Mouse (Mus musculus): ENCODE data around the gene Cdipt. TPM values are rescaled to one million over a fixed set of nuclear protein-coding genes. Genes with fewer than 3 reads are reported as not detected.

The Cdipt gene
- polyA plus RNA-seq, 1 experiment from 2014 or later: 93.5 TPM

GRCm38 (mm10) chr7:126951741-126952140 lies 24.0 kb upstream of the Cdipt start:
- Histone ChIP-seq H3K27me3 (peaks cover 41% of the 10 kb centered on the region), H3K4me1 (peaks cover 37% of the 10 kb centered on the region), H3K4me2 (replicated peaks) (peak overlapping the region; percentile 97), H3K4me3 (peak overlapping the region; percentile 47), H3K27ac (0 out of 2 replicates have a peak overlapping the region, but pooled peaks have one; percentile 17), H3K9me3 (replicated peaks) (no peaks in the 10 kb centered on the region), H3K36me3 (peaks cover 4% of the 10 kb centered on the region; the same call in 1 of the 2 replicates), H3K9ac (peak overlapping the region; percentile 64)
- WGBS: 33% methylated on average over 4 of the region's 4 CpGs
- ATAC-seq (ENCODE audit: low FRiP score): no peak

GRCm38 (mm10) chr7:126952646-126953045 lies 23.1 kb upstream of the Cdipt start:
- H3K9ac ChIP-seq: peak overlapping the region; percentile 54
- peaks cover 37% of the 10 kb centered on the region for H3K4me1 ChIP-seq

GRCm38 (mm10) chr7:126955125-126955524 lies 20.6 kb upstream of the Cdipt start:
- H3K9ac ChIP-seq: no peak overlapping the region
- H3K9me3 ChIP-seq (replicated peaks): no peaks in the 10 kb centered on the region
- H3K4me1 ChIP-seq: peaks cover 21% of the 10 kb centered on the region
- ATAC-seq (ENCODE audit: low FRiP score): no peak
- H3K36me3 ChIP-seq: peaks cover 16% of the 10 kb centered on the region; the same call in 1 of the 2 replicates
- H3K27ac ChIP-seq: no peak overlapping the region
- H3K4me3 ChIP-seq: no peak overlapping the region
- no peak overlapping the region for H3K4me2 ChIP-seq (replicated peaks)
- peaks cover 30% of the 10 kb centered on the region for H3K27me3 ChIP-seq
- 73% methylated on average over 3 of the region's 3 CpGs for WGBS

More at GRCm38 (mm10) chr7:126952646-126953045, 23.1 kb upstream of the Cdipt start:
- 0% methylated on average over 8 of the region's 8 CpGs for WGBS
- H3K27ac ChIP-seq: no peak overlapping the region; the same call in 1 of the 2 replicates
- H3K4me2 ChIP-seq (replicated peaks): peak overlapping the region; percentile 97
- no peak for ATAC-seq (ENCODE audit: low FRiP score)
- peaks cover 41% of the 10 kb centered on the region for H3K27me3 ChIP-seq
- H3K36me3 ChIP-seq: peaks cover 4% of the 10 kb centered on the region; the same call in 1 of the 2 replicates
- peak overlapping the region; percentile 47 for H3K4me3 ChIP-seq
- H3K9me3 ChIP-seq (replicated peaks): no peaks in the 10 kb centered on the region

GRCm38 (mm10) chr7:126959780-126960179 lies 15.9 kb upstream of the Cdipt start:
- Histone ChIP-seq H3K27me3 (peaks cover 28% of the 10 kb centered on the region), H3K36me3 (peaks cover 40% of the 10 kb centered on the region), H3K9me3 (replicated peaks) (no peaks in the 10 kb centered on the region), H3K4me1 (no peaks in the 10 kb centered on the region), H3K9ac (no peak overlapping the region), H3K4me2 (replicated peaks) (no peak overlapping the region), H3K27ac (no peak overlapping the region), H3K4me3 (no peak overlapping the region)
- WGBS: 69% methylated on average over 9 of the region's 9 CpGs
- no peak for ATAC-seq (ENCODE audit: low FRiP score)

- Histone ChIP-seq H3K4me3 (no peak overlapping the region), H3K36me3 (peaks cover 37% of the 10 kb centered on the region), H3K9ac (no peak overlapping the region), H3K9me3 (replicated peaks) (no peaks in the 10 kb centered on the region), H3K4me2 (replicated peaks) (no peak overlapping the region), H3K27ac (no peak overlapping the region), H3K27me3 (peaks cover 28% of the 10 kb centered on the region), H3K4me1 (no peaks in the 10 kb centered on the region)
- no peak for ATAC-seq (ENCODE audit: low FRiP score)
- WGBS: 83% methylated on average over 5 of the region's 5 CpGs
Observed at GRCm38 (mm10) chr7:126961095-126961494, 14.6 kb upstream of the Cdipt start.

- no peaks in the 10 kb centered on the region for H3K4me1 ChIP-seq
- ATAC-seq (ENCODE audit: low FRiP score): no peak
- no peaks in the 10 kb centered on the region for H3K9me3 ChIP-seq (replicated peaks)
- H3K4me3 ChIP-seq: no peak overlapping the region
- no peak overlapping the region for H3K4me2 ChIP-seq (replicated peaks)
- H3K36me3 ChIP-seq: peaks cover 44% of the 10 kb centered on the region
- 91% methylated on average over 4 of the region's 4 CpGs for WGBS
- H3K9ac ChIP-seq: no peak overlapping the region
- peaks cover 28% of the 10 kb centered on the region for H3K27me3 ChIP-seq
- H3K27ac ChIP-seq: no peak overlapping the region
Observed at GRCm38 (mm10) chr7:126961965-126962364, 13.7 kb upstream of the Cdipt start.

- no peak overlapping the region for H3K4me3 ChIP-seq
- H3K27me3 ChIP-seq: peaks cover 28% of the 10 kb centered on the region
- 0 out of 2 replicates have a peak overlapping the region, but pooled peaks have one; percentile 15 for H3K4me2 ChIP-seq (replicated peaks)
- no peaks in the 10 kb centered on the region for H3K9me3 ChIP-seq (replicated peaks)
- no peak overlapping the region for H3K9ac ChIP-seq
- H3K36me3 ChIP-seq: peaks cover 53% of the 10 kb centered on the region
- no peaks in the 10 kb centered on the region for H3K4me1 ChIP-seq
- no peak overlapping the region for H3K27ac ChIP-seq
- WGBS: 26% methylated on average over 19 of the region's 19 CpGs
- ATAC-seq (ENCODE audit: low FRiP score): no peak
Observed at GRCm38 (mm10) chr7:126963548-126964286, 12.0 kb upstream of the Cdipt start.

GRCm38 (mm10) chr7:126965568-126965967 lies 10.1 kb upstream of the Cdipt start:
- Histone ChIP-seq H3K27ac (no peak overlapping the region), H3K4me1 (no peaks in the 10 kb centered on the region), H3K36me3 (peaks cover 49% of the 10 kb centered on the region), H3K9ac (no peak overlapping the region), H3K4me2 (replicated peaks) (no peak overlapping the region), H3K27me3 (peaks cover 28% of the 10 kb centered on the region), H3K9me3 (replicated peaks) (no peaks in the 10 kb centered on the region), H3K4me3 (no peak overlapping the region)
- 76% methylated on average over 3 of the region's 3 CpGs for WGBS
- ATAC-seq (ENCODE audit: low FRiP score): no peak

GRCm38 (mm10) chr7:126967361-126967760 lies 8.4 kb upstream of the Cdipt start:
- H3K4me2 ChIP-seq (replicated peaks): no peak overlapping the region
- no peaks in the 10 kb centered on the region for H3K4me1 ChIP-seq
- peaks cover 16% of the 10 kb centered on the region for H3K27me3 ChIP-seq
- no peak overlapping the region for H3K9ac ChIP-seq
- WGBS: 63% methylated on average over 6 of the region's 6 CpGs
- H3K27ac ChIP-seq: no peak overlapping the region
- ATAC-seq (ENCODE audit: low FRiP score): no peak
- H3K9me3 ChIP-seq (replicated peaks): no peaks in the 10 kb centered on the region
- peaks cover 50% of the 10 kb centered on the region for H3K36me3 ChIP-seq
- H3K4me3 ChIP-seq: no peak overlapping the region

GRCm38 (mm10) chr7:126975493-126975892 lies 221 bp upstream of the Cdipt start:
- 9% methylated on average over 8 of the region's 8 CpGs for WGBS
- H3K9me3 ChIP-seq (replicated peaks): no peaks in the 10 kb centered on the region
- no peak; the same call in 1 of the 2 replicates for ATAC-seq (ENCODE audit: low FRiP score)
- H3K4me1 ChIP-seq: peaks cover 14% of the 10 kb centered on the region
- no peaks in the 10 kb centered on the region for H3K27me3 ChIP-seq
- peak overlapping the region; percentile 33; the same call in 1 of the 2 replicates for H3K9ac ChIP-seq
- H3K4me2 ChIP-seq (replicated peaks): peak overlapping the region; percentile 89
- H3K4me3 ChIP-seq: peak overlapping the region; percentile 79
- H3K36me3 ChIP-seq: peaks cover 39% of the 10 kb centered on the region
- peak overlapping the region; percentile 96; the same call in 1 of the 2 replicates for H3K27ac ChIP-seq

- Histone ChIP-seq H3K9ac (peak within 1 kb of the TSS; percentile 92), H3K4me2 (replicated peaks) (peak within 1 kb of the TSS; percentile 89), H3K9me3 (replicated peaks) (no peaks in the 10 kb centered on the region), H3K27me3 (no peaks in the 10 kb centered on the region), H3K4me3 (peak within 1 kb of the TSS; percentile 79), H3K27ac (peak within 1 kb of the TSS; percentile 96), H3K4me1 (peaks cover 14% of the 10 kb centered on the region), H3K36me3 (peaks cover 38% of the 10 kb centered on the region)
- ATAC-seq (ENCODE audit: low FRiP score): peak; percentile 94
- WGBS: under 1% methylated on average over 54 of the region's 55 CpGs
Observed at GRCm38 (mm10) chr7:126975950-126976866, 494 bp downstream of the Cdipt start, which contains the start of gene Cdiptos. TSS of gene Cdiptos (minus strand) at chr7:126976098.

Measured in hindbrain, embryonic 12.5 days (tissue).